Mouse (Mus musculus) erythroblast, embryonic 14.5 days (primary cell): ENCODE measurements around the gene Cenpo.

Experiments used
- GATA1 ChIP-seq: IDR thresholded peaks from 2 replicates; pipeline ENCODE4 v1.6.1; 2012; ENCODE audit warnings: low read length, inconsistent platforms, mixed read lengths
- TAL1 ChIP-seq: IDR thresholded peaks from 3 replicates; pipeline ENCODE4 v1.6.1; 2012; ENCODE audit warnings: low read length, inconsistent platforms, mixed read lengths

DNA sequence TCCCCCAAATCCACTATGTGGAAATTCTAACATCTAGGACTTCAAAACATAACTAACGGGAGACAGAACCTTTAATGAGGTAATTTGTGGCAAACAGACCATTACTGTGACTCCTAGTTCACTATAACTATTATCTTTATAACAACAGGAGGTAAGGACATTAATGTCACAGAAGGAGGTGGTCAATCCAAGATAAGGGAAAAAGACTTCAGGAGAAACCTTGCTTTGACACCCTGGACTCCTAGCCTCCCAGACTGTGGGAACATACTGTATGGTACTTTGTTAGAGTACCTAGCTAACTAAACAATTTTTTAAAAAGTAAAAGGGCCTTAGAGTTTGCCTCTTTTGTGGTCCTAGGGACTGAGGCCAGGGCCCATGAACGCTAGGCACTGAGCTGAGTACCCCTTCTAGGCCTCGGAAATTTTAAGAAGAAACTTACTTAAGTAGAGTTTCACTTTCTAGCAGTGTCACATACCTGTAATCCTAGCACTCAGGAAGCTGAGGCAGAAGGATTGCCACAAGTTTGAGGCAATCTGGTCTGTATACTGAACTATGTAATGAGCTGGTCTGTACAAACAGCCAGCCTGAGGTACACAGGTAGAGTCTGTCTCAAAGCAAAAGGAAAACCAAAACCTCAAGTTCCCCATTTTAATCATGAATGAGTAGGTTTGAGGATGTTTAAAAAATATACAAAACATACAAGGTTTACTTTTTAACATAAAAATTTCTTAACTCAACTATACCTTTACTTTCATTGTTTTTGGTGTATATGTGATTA lies 45.1 kb upstream of the Cenpo start:
- TF ChIP-seq TAL1 = no peak
- no peak for TF ChIP-seq GATA1
